Mouse (Mus musculus): ENCODE results near the gene Rasgef1c. TPM values are rescaled to one million over a fixed set of nuclear protein-coding genes. Genes with fewer than 3 reads are reported as not detected.

Gene Rasgef1c
- total RNA-seq (2023): not detected

GRCm38 (mm10) chr11:49901659-49902458, at the start of gene Rasgef1c:
Rasgef1c (plus strand) TSS chr11:49901835.

GRCm38 (mm10) chr11:50024833-50025720, 123.4 kb downstream of the Rasgef1c start, which contains the start of gene Rnf130:
Rnf130 (plus strand) TSS chr11:50025346.

Other genes starting within 250 kb of the Rasgef1c start
- gene Scgb3a1, start 238.2 kb upstream of the Rasgef1c start, total RNA-seq (2023): not detected
- 71.9 TPM for gene Cnot6, start 189.1 kb upstream of the Rasgef1c start, total RNA-seq (2023)
- 0.21 TPM for gene Gfpt2, start 107.7 kb upstream of the Rasgef1c start, total RNA-seq (2023)
- gene Mapk9, start 55.1 kb upstream of the Rasgef1c start, total RNA-seq (2023): 46.1 TPM
- 25.3 TPM for gene Rnf130, start 123.5 kb downstream of the Rasgef1c start, total RNA-seq (2023)
- gene Tbc1d9b, start 229.6 kb downstream of the Rasgef1c start, total RNA-seq (2023): 57.2 TPM